Mouse (Mus musculus) T-cell, adult 2 months (primary cell): ENCODE results near the gene Zdhhc7.
A peak's percentile ranks its signal among the peaks of the same experiment; 100 is the strongest.

ENCODE experiments used
- DNase-seq: peaks from one replicate; pipeline ENCODE4 v3.0.0; 2022; ENCODE audit warnings: low spot score

Gene Zdhhc7

DNA sequence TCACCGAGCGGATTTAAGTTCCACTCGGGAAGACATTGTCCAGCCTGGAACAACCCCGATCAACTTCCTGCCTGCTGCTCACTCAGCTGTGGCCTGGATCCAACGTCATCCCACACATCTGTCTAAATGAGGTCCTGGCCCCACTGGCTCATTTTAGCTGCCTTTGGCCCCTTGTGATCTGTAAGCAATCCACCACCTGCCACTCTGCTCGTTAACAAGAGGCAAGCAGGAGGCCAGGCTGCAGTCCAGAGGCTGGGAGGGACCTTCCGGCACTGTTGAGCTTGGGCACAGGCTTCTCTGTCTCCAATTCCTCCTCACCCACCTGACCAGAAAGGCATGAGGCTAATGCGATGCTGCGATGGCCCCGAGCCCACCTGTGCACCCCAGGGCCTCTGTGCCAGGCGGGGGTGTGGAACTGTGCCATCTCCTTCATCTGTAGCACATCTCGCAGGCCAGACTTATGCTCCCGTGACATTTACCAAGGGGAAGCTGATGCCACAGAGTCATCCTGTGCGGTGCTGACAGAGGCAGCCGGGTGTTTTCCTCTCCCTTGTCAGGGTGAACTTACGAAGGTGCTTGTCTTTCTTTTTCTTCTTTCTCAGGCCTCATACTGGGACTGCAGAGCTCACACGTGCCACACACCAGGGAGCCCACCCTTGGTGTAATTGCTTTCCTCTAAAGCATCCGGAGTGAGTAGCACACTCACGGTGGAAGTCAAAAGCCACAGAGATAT is 33.2 kb downstream of the Zdhhc7 start:
- no peak for DNase-seq

DNA sequence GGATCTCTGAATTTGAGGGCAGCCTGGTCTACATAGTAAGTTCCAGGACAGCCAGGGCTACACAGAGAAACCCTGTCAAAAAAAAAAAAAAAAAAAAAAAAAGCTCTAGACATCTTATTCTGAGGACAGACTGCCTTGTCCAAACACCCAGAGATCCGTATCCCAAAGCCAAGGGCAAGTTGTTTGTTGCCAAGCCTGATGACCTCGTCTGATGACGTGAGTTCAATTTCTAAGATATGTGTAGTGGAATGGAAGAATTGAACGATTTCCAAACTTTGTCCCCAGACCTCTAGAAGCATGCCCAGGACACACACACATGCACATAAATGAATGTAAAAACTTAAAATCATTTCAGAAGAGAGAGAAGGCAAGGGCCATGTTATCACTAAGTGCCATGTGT is 35.1 kb downstream of the Zdhhc7 start:
- DNase-seq, result no peak

DNA sequence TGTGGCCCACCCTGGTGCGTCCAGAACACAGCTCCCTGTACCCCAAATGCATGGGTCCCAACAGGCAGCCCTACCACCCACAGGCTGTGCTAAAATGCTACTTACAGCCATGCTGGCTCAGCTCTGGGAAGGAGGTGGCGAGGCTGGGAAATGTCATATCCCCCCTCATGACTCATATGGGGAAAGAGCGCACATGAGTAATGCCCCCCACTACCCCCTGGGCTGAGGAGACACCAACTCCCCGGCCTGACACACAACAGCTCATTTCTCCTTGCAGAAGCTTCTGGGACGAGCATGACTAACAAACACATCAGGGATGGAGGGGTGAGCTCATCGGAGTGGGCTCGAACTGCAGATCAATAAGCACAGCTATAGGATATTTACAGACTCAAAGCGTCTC is 35.7 kb downstream of the Zdhhc7 start:
- DNase-seq, result no peak

GRCm38 (mm10) chr8:120063326-120063725 is 38.0 kb downstream of the Zdhhc7 start:
- DNase-seq, result no peak

DNA sequence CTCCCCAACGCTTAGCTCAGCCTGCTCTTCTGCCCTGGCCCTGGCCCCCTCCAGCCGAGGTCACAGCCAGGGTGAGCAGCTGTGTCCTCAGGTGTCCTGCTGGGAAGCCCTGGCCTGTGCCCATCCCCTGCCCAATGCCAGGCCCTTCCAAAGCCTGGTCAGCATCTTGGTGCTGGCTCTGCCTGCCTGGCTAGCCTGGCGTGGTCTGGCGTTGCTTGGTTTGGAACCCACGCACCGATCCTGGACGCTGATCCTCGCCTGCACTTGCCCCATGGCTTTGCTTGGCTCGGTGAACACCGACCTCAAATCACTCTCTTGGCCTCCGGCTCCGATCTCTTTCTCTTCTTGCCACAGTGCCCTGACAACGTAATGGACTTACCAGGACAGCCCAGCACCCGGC is 38.5 kb downstream of the Zdhhc7 start:
- no peak for DNase-seq

DNA sequence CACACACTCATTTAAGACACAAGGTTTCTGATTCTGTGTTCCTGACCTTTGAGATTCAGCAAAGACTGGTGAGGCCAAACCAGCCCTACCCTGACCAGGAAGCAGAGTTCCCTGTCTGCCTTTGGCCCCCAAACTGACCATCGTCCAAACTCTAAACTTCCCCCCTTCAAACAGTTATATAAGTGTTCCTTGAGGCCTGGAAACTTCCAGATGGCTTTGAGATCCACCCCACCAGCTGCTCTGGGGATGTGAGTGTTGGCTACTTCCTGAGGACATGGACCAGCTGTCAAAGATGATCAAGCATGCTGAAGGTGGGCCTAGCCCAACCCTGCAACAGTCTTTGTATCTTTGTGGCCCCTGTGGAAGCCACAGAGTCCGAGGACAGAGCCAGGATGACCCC is 44.2 kb downstream of the Zdhhc7 start:
- DNase-seq, result no peak

- no peak for DNase-seq
Measured at GRCm38 (mm10) chr8:120054833-120055232, 46.4 kb downstream of the Zdhhc7 start.

DNA sequence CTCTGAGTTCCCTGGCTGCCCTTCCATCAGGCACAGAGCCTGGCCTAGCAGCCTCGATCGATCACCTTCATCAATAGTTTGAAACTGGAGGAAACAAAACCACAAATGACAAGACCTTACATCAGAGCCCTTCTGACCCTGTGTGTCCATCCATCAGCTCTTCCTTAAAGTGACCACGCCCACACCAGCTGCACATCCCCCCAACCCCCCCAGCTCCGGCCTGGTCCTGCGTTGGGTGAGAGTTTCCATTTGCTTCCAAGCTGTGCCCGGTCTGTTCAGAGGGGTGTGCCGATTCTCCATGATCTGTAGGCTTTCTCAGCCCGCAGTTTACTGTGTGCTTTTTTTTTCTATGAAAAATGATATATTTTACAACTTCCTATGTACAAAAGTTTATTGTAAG is 49.0 kb downstream of the Zdhhc7 start:
- no peak for DNase-seq

DNA sequence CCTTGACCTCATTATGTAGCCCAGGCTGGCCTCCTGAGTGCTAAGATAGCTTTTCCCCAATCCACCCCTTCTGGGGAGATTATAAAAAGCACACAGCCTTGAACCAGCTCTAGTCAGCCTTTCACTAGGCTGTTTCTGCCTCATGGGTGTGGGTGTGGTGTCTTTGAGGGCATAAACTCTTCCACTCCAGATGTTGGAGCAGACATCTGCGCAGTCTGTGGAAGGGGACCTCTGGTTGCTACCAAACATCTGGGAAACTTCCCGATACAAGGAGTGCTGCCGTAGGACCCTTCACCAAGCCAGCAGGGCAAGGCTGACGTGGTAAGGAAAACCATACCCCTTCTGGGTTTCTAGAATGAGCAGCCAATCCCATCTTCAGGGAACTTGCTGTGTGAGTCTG is 49.4 kb downstream of the Zdhhc7 start:
- DNase-seq, result no peak

DNA sequence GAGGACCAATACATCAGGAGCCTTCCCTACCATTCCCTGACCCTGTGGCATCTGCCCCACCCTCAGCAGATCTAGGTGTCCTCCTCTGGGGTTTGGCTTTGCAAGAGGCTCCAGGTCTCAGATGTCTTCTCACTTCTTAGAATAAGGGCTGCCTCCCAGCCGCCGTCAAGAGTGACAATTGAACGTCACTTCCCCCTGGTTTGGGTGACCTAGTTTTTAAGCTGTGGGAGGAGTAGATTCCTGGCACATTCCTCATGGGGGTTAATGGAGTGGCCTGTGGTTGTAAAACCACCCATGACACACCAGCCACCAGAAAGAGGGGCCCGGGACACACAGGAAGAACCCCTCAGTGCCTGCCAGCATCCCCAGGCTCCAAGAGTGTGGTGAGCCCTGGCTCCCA is 50.3 kb downstream of the Zdhhc7 start:
- DNase-seq, result peak; percentile 15

DNA sequence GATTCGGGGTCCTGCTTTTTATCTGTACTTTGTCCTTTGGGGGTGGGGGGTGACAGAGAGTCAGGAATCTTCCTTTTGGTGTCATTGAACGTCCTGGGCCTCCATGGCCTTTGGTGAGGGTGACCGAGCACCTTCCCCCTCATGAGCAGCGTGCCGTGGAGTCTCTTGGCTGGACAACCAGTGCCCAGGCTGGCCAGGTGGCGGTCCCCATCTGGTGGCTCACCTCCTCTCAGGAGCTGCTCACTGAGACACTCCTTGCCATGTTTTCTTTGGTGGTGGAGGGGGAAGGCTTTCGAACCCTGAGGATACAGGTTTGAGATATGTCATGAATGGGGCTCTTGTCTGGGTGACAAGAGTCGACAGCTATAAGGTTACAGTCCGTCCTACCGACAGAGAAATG is 50.9 kb downstream of the Zdhhc7 start:
- DNase-seq, result no peak

GRCm38 (mm10) chr8:120049949-120050348 is 51.3 kb downstream of the Zdhhc7 start:
- peak; percentile 39 for DNase-seq

DNA sequence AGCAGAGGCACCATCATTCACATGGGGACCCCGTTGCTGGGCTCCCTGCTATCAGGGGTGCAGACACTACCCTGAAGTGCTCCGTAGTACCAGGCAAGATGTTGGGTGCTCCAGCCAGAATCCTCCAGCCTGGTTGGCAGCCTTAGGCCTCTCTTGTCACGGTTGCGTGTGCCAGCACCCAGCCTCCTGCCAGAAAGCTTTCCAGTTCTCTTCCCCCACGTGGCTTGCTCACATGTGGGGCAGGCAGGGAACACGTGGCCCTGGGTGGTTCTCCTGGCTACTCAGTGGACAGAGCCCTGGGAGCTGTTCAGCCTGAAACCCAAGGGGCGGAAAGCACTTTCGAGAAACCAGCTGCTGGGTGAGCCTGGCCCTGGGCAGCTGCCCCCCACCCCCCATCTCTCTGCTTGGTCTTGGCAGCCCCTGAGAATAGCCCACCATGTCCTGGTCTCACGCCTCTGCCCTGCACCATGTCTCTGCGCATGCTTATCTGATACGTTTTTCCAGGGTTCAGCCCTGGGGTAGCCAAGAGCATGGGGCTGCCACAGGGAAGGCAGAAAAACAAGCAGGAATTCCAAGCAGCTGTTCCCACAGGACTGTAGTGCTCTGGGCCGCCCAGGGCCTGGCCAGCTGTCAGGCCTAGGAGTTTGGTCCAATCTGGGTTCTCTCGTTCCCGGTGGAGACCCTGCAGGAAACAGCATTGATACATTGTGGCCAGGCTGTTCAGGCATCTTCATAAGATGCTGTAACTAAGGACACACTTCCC is 54.8 kb downstream of the Zdhhc7 start:
- no peak for DNase-seq

GRCm38 (mm10) chr8:120045471-120045870 is 55.8 kb downstream of the Zdhhc7 start:
- no peak for DNase-seq

DNA sequence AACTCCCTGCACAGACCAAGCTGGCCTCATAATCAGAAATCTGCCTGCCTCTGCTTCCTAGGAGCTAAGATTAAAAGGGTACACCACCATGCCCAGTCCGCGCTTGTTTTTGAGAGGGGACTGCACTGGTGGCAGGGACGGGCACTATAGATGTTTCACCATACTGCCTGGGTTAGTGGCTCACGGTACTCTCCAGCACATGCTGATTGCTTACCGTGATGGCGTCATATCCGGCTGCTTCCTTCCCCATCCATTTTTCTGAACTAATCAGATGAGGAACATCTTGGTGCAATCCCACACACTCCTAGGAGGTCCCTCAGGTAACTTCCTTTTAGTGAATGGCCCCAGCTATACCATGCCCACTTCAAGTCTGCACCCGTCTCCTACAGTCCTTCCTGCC is 56.4 kb downstream of the Zdhhc7 start:
- DNase-seq, result no peak

DNA sequence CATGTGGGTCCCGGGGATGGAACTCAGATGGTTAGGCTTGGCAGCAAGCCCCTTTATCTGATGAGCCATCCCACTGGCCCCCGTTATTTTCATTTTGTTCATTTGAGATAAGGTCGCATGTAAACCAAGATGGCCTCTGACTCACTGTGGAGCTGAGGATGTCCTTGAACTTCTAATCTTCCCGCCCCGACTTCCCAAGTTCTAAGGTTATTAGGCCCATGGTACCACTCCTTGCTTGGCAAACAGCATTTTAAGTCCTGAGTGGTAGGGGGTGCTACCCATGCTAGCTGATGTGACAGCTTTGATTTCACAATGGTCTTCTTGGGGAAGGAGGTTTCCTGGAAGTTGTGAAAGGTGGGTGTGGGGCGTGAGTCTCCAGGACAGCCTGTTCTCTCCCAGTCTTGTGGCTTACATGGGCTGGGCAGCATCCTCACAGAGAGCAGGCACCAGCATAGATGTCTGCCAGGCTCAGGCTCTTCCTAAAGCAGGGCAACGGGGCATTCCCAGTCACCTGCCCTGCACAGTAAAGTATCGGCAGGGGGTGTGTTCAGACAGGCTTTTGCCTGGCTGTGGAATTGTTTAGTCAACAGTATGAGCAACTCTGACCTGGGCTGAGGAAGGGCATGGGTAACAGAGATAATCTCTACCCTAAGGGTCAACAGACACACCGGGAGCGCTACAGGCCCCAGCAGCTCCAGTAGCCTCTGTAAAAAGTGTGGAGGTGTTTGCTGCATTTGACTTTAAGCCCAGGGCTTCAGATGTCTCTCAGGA is 58.6 kb downstream of the Zdhhc7 start:
- DNase-seq, result no peak

DNA sequence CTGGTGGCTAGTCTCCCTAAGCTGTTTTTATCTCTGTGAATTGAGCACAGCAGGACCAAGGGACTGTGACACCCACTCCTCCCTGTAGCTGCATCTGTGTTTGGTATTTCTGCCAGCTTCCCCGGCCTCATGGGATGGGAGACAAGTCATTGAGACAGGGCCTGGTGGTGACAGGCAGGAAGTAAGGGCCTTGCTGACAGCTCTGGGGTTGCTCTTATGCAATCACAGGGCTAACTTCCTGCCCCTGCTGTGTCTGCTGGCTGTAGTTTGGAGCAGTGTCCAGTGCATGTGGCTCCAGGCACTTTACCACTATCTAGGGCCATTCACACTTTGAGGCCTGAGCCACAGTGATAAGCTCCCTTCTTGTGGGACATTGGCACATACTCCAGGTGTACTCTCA is 60.4 kb downstream of the Zdhhc7 start:
- DNase-seq, result no peak

GRCm38 (mm10) chr8:120039313-120039919 is 61.9 kb downstream of the Zdhhc7 start:
- DNase-seq, result no peak

GRCm38 (mm10) chr8:120038741-120039140 is 62.5 kb downstream of the Zdhhc7 start:
- DNase-seq, result no peak

DNA sequence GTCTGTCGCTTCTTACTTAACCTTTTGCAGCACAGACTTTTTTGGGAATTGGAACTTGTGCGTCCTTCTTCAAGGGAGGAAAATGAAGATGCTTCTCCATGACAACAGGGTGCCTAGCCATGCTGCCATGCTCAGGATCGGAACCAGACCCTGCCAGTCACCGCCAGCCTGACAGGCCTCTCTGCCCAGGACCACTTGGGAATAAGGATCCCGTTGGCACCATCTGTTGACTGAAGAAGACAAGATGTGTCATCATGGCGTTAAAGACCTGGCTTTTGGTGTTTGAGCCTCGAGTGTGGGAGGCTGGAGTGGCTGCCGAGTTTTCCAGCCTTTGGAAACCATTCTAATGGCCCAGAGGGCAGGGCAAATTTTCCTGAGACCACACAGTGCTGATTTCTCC is 63.7 kb downstream of the Zdhhc7 start:
- DNase-seq, result no peak

GRCm38 (mm10) chr8:120037199-120037598 is 64.1 kb downstream of the Zdhhc7 start:
- no peak for DNase-seq

DNA sequence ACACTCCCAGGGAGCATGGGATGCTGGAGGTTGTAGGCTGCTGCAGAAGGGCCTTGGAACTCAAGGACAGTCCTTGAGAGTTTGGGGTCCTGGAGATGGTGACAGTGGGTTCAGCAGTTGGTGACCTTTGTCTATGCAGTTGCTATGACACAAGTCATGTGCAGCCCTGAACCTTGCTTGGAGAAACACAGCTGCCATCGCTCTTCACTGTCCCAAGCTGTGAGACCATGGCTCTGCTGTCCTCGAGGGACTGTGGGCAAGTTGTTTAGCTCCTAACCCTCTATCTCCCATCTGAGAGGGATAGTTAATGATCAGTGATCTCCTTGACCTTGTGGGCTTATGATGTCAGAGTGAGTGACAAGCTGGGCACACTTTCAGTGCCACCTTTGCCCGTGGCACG is 64.7 kb downstream of the Zdhhc7 start:
- no peak for DNase-seq

DNA sequence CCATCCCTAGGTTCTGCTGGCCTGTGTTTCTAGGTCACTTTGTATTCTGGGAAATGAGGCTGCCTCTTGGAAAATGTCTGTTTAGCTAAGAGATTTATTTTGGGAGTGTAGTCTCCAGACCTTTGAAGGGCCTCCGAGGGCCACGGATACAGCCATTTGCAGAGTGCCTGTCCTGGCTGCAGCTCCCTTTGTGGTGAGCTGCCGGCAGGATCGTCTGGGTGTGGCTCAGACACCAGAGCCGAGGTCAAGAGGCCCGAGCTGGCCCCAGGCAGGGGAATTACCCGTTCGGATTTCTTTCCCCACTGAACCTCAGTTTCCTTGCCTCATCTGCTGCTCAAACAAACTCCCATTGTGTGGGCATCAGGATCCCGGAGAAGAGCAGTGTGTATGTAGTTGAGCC is 65.2 kb downstream of the Zdhhc7 start:
- no peak for DNase-seq
